Mouse (Mus musculus) embryonic facial prominence, embryonic 11.5 days (tissue): ENCODE results near the gene Smarca4. TPM values are rescaled to one million over a fixed set of nuclear protein-coding genes. Genes with fewer than 3 reads are reported as not detected.

Experiments
- ATAC-seq: fragments of 200-750 bp; cut with Nextera tagmentation; replicated peaks from 2 replicates; pipeline ENCODE4 v1.8.0; 2017; ENCODE audit warnings: low read depth; ENCODE audit not compliant: insufficient number of reproducible peaks, low FRiP score, low TSS enrichment
- DNase-seq: peaks from one replicate; pipeline ENCODE4 v3.0.0-alpha.2; 2015; ENCODE audit warnings: low spot score
- H3K27ac ChIP-seq: fragments of 300-500 bp; sonication (generic); replicated peaks from 2 replicates; pipeline ENCODE4 v1.5.1; 2014; ENCODE audit warnings: mild to moderate bottlenecking, low read depth, low read length, control low read depth
- H3K27me3 ChIP-seq: fragments of 300-500 bp; sonication (generic); 2 replicates; pipeline ENCODE4 v1.6.1; 2014; ENCODE audit warnings: mild to moderate bottlenecking, low read length, moderate library complexity, mixed read lengths; ENCODE audit not compliant: control insufficient read depth, insufficient read depth
- H3K36me3 ChIP-seq: fragments of 300-500 bp; sonication (generic); replicated peaks from 2 replicates; pipeline ENCODE4 v1.6.1; 2014; ENCODE audit warnings: low read depth, mild to moderate bottlenecking, low read length, moderate library complexity, mixed read lengths; ENCODE audit not compliant: control insufficient read depth, insufficient read depth
- H3K4me1 ChIP-seq: fragments of 300-500 bp; sonication (generic); 2 replicates; pipeline ENCODE4 v1.6.1; 2014; ENCODE audit warnings: low read length, mixed read lengths; ENCODE audit not compliant: control insufficient read depth, insufficient read depth
- H3K4me2 ChIP-seq: fragments of 300-500 bp; sonication (generic); 2 replicates; pipeline ENCODE4 v1.6.1; 2014; ENCODE audit warnings: low read depth, mild to moderate bottlenecking, control low read depth, low read length, moderate library complexity
- H3K4me3 ChIP-seq: fragments of 300-500 bp; sonication (generic); 2 replicates; pipeline ENCODE4 v1.5.1; 2014; ENCODE audit warnings: low read depth, low read length, control low read depth
- H3K9ac ChIP-seq: fragments of 300-500 bp; sonication (generic); replicated peaks from 2 replicates; pipeline ENCODE4 v1.6.1; 2014; ENCODE audit warnings: mild to moderate bottlenecking, control low read depth, low read length
- H3K9me3 ChIP-seq: fragments of 300-500 bp; sonication (generic); replicated peaks from 2 replicates; pipeline ENCODE4 v1.6.1; 2016; ENCODE audit warnings: mild to moderate bottlenecking, low read length, inconsistent platforms, mixed read lengths; ENCODE audit not compliant: control insufficient read depth
- WGBS: fragments of 180-500 bp; shearing (Covaris S2); extraction: QIAGEN DNeasy Blood & Tissue Kit; methylation state at CpG from one replicate; pipeline ENCODE4 v1.1.7; 2014; 5-methylcytosine and 5-hydroxymethylcytosine counted together
- polyA plus RNA-seq: library from polyadenylated mRNA; unstranded; fragments of >200 nt; fragmentation: Nextera tagmentation; extraction: Ambion mirVana; gene quantifications from 2 replicates; pipeline ENCODE4 v1.2.1, GENCODE M21; 2014

Smarca4 gene
- polyA plus RNA-seq, 1 experiment from 2014 or later = 106 TPM

DNA sequence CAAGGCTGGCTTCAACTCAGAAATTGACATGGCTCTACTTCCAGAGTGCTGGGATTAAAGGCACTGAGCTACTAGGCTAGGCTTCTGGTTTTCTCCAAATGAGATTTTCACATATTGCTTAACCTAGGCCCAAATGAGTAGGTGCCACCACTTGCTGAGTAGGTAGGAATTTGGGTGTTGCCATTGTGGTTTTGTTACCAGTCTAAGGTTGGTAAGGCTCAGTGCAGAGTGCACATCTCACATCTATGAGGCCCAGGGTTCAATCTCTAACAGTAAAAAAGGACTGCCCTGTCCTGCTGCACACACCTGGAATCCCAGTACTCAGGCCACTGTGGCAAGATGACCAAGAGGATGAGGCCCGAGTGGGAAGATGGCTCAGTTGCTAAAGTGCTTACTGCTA is 30.6 kb upstream of the Smarca4 start:
- Histone ChIP-seq H3K36me3 (peaks cover 24% of the 10 kb centered on the region), H3K4me2 (no peak overlapping the region), H3K9me3 (no peaks in the 10 kb centered on the region), H3K4me3 (no peak overlapping the region), H3K27me3 (no peaks in the 10 kb centered on the region), H3K27ac (no peak overlapping the region), H3K4me1 (no peaks in the 10 kb centered on the region), H3K9ac (no peak overlapping the region)
- ATAC-seq (no peak), DNase-seq (no peak)
- WGBS = 89% methylated on average over 1 of the region's 1 CpGs

GRCm38 (mm10) chr9:21587678-21588349 is 28.2 kb upstream of the Smarca4 start:
- no peak overlapping the region for H3K4me3 ChIP-seq
- DNase-seq (no peak), ATAC-seq (no peak)
- WGBS = 90% methylated on average over 23 of the region's 23 CpGs
- no peak overlapping the region for H3K27ac ChIP-seq
- no peaks in the 10 kb centered on the region; the same call in 1 of the 2 replicates for H3K4me1 ChIP-seq
- H3K4me2 ChIP-seq = no peak overlapping the region
- H3K9me3 ChIP-seq = no peaks in the 10 kb centered on the region
- H3K9ac ChIP-seq = no peak overlapping the region
- peaks cover 20% of the 10 kb centered on the region for H3K36me3 ChIP-seq
- no peaks in the 10 kb centered on the region for H3K27me3 ChIP-seq

GRCm38 (mm10) chr9:21588350-21588749 is 27.6 kb upstream of the Smarca4 start:
- 91% methylated on average over 8 of the region's 8 CpGs for WGBS
- DNase-seq (no peak), ATAC-seq (no peak)
- peaks cover 16% of the 10 kb centered on the region for H3K36me3 ChIP-seq
- no peaks in the 10 kb centered on the region; the same call in 1 of the 2 replicates for H3K4me1 ChIP-seq
- no peak overlapping the region for H3K27ac ChIP-seq
- H3K4me2 ChIP-seq = no peak overlapping the region
- H3K9ac ChIP-seq = no peak overlapping the region
- no peak overlapping the region for H3K4me3 ChIP-seq
- H3K27me3 ChIP-seq = no peaks in the 10 kb centered on the region
- H3K9me3 ChIP-seq = no peaks in the 10 kb centered on the region

DNA sequence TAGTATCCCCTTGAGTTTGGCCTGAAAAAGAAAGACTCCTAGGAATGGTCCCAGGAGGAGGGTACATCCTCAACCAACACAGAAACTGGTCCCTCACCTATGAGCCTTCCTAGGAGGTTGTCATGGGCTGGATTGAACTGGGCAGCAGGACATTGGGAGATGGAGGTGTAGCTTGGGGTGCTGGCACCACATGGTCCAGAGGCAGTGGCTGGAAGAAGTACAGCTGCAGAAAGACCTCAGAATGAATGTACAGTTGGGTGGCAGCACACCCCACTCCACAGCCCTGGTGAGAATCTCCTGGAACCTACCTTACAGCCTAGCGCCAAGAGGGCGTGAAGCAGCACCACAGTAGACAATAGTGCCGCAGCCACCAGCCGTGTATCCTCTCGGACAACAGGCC is 26.4 kb upstream of the Smarca4 start:
- Histone ChIP-seq H3K36me3 (peaks cover 16% of the 10 kb centered on the region), H3K4me1 (no peaks in the 10 kb centered on the region; the same call in 1 of the 2 replicates), H3K9me3 (no peaks in the 10 kb centered on the region), H3K4me2 (no peak overlapping the region), H3K4me3 (no peak overlapping the region), H3K27ac (no peak overlapping the region), H3K27me3 (no peaks in the 10 kb centered on the region), H3K9ac (no peak overlapping the region)
- DNase-seq (no peak), ATAC-seq (no peak)
- 93% methylated on average over 5 of the region's 5 CpGs for WGBS

GRCm38 (mm10) chr9:21591127-21591830 is 24.7 kb upstream of the Smarca4 start:
- H3K4me2 ChIP-seq = no peak overlapping the region
- H3K36me3 ChIP-seq = peaks cover 14% of the 10 kb centered on the region
- WGBS = 90% methylated on average over 6 of the region's 6 CpGs

GRCm38 (mm10) chr9:21591831-21592702 is 23.9 kb upstream of the Smarca4 start:
- H3K9ac ChIP-seq = peak overlapping the region; percentile 90
- H3K4me1 ChIP-seq = no peaks in the 10 kb centered on the region; the same call in 1 of the 2 replicates
- DNase-seq = no peak
- 24% methylated on average over 17 of the region's 17 CpGs for whole genome bisulfite sequencing
- no peak; the same call in 1 of the 2 replicates for ATAC-seq
- H3K27me3 ChIP-seq = no peaks in the 10 kb centered on the region
- H3K36me3 ChIP-seq = peaks cover 14% of the 10 kb centered on the region
- peak overlapping the region; percentile 84 for H3K4me3 ChIP-seq
- H3K9me3 ChIP-seq = no peaks in the 10 kb centered on the region
- peak overlapping the region; percentile 73 for H3K4me2 ChIP-seq
- H3K27ac ChIP-seq = peak overlapping the region; percentile 47; the same call in 1 of the 2 replicates

More at GRCm38 (mm10) chr9:21591127-21591830, 24.7 kb upstream of the Smarca4 start:
- Histone ChIP-seq H3K27ac (no peak overlapping the region), H3K27me3 (no peaks in the 10 kb centered on the region), H3K4me3 (no peak overlapping the region), H3K9ac (no peak overlapping the region), H3K9me3 (no peaks in the 10 kb centered on the region), H3K4me1 (no peaks in the 10 kb centered on the region; the same call in 1 of the 2 replicates)
- no peak for ATAC-seq
- DNase-seq = no peak

- Histone ChIP-seq H3K4me1 (no peaks in the 10 kb centered on the region; the same call in 1 of the 2 replicates), H3K4me2 (peak within 1 kb of the TSS; percentile 94), H3K9me3 (no peaks in the 10 kb centered on the region), H3K9ac (peak within 1 kb of the TSS; percentile 90), H3K27me3 (no peaks in the 10 kb centered on the region), H3K4me3 (peak within 1 kb of the TSS; percentile 84), H3K27ac (peak within 1 kb of the TSS; percentile 47), H3K36me3 (peaks cover 10% of the 10 kb centered on the region)
- WGBS = under 1% methylated on average over 30 of the region's 30 CpGs
- peak; percentile 89 for ATAC-seq
- DNase-seq = peak; percentile 98
Measured at GRCm38 (mm10) chr9:21592703-21593121, 23.3 kb upstream of the Smarca4 start, which contains the start of the genes Timm29 and Yipf2. Timm29 (plus strand) TSS chr9:21592722. Yipf2 (minus strand) TSS chr9:21592828.
